Mouse (Mus musculus) erythroblast, embryonic 14.5 days (primary cell): Measurements from ENCODE around the gene Ccdc146. TPM values are rescaled to one million over a fixed set of nuclear protein-coding genes. Genes with fewer than 3 reads are reported as not detected.

Experiments used
- H3K27me3 ChIP-seq: 2 replicates; pipeline ENCODE4 v1.6.1; 2012; ENCODE audit warnings: inconsistent platforms; ENCODE audit not compliant: control insufficient read depth
- H3K36me3 ChIP-seq: 2 replicates; pipeline ENCODE4 v1.6.1; 2012; ENCODE audit warnings: mild to moderate bottlenecking, inconsistent platforms; ENCODE audit not compliant: control insufficient read depth
- H3K4me1 ChIP-seq: 2 replicates; pipeline ENCODE4 v1.6.1; 2012; ENCODE audit warnings: inconsistent platforms; ENCODE audit not compliant: control insufficient read depth
- H3K4me3 ChIP-seq: replicated peaks from 2 replicates; pipeline ENCODE3; 2012; ENCODE audit warnings: moderate library complexity, mild to moderate bottlenecking, inconsistent platforms
- H3K9me3 ChIP-seq: 2 replicates; pipeline ENCODE4 v1.6.1; 2012; ENCODE audit warnings: low read length, inconsistent platforms, mixed read lengths; ENCODE audit not compliant: control insufficient read depth
- GATA1 ChIP-seq: IDR thresholded peaks from 2 replicates; pipeline ENCODE4 v1.6.1; 2012; ENCODE audit warnings: low read length, inconsistent platforms, mixed read lengths
- TAL1 ChIP-seq: IDR thresholded peaks from 3 replicates; pipeline ENCODE4 v1.6.1; 2012; ENCODE audit warnings: low read length, inconsistent platforms, mixed read lengths
- polyA plus RNA-seq: library from polyadenylated mRNA; stranded (reverse); fragments of >175 nt; gene quantifications from 2 replicates; pipeline ENCODE4 v1.2.3, GENCODE M21; 2012

Ccdc146 gene
- polyA plus RNA-seq, 1 experiment = not detected

DNA sequence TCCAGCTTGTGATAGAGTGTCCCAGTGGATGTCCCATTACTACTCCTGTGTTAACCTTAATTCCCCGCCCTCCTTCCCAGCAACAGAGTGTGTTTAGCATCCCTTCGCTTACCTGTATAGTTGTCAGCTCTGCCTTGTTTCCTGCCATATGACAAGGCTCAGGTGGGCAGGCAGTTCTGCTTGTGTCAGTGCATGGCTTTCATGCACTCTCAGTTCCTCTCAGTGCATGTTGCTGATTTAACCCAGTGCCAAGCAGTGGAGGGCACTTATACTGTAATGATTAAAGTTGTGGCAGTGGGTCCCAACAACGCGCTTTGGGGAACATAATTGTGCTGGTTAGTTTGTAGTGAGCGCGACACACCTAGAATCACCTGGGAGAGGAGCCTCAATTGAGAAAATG is 2.2 kb upstream of the Ccdc146 start:
- no peaks in the 10 kb centered on the region for H3K9me3 ChIP-seq
- H3K36me3 ChIP-seq = no peaks in the 10 kb centered on the region
- H3K4me3 ChIP-seq = peak overlapping the region; percentile 90
- TF ChIP-seq TAL1 (no peak), GATA1 (no peak)
- H3K4me1 ChIP-seq = peaks cover 36% of the 10 kb centered on the region
- no peaks in the 10 kb centered on the region for H3K27me3 ChIP-seq

DNA sequence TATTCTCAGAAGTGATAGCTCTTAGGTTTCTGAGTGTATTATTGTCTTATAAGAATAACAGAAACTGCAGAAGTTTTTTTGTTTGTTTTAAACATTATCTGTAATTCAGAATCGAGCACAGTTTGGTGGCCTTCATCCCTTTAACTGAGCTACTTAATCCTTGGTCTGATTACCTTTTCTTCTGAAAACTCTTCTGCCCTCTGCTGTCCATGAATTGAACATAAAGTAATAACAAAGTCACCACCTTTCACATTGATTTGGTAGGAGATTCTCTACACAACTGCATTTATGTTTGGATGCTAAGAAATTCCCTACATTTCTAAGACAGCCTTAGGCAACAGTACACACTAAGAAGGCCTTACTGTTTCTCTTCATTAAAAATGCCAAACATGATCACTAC is 3.9 kb downstream of the Ccdc146 start:
- Histone ChIP-seq H3K9me3 (no peaks in the 10 kb centered on the region), H3K4me1 (peaks cover 12% of the 10 kb centered on the region), H3K36me3 (no peaks in the 10 kb centered on the region), H3K4me3 (no peak overlapping the region), H3K27me3 (no peaks in the 10 kb centered on the region)
- TF ChIP-seq GATA1 = no peak
- TF ChIP-seq TAL1 = no peak

DNA sequence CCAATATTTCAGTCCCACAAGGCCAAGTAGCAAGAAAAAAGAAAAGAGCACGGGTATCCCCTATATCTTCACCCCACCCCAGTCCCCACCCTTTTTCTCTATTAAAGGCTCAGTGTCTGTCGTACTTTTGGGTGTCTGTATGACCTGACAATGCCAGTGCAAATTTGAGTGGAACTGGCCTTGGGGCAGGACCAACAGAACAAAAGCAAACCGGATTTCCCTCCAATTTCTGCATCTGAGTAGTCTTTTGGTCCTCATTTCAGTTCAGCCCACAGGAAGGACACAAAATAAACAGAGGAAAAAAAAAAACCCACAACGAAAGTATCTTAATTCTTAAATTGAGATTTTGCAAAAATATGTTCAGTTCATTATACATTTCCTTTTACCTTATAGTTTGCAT is 5.9 kb downstream of the Ccdc146 start:
- no peak overlapping the region for H3K4me3 ChIP-seq
- H3K36me3 ChIP-seq = no peaks in the 10 kb centered on the region
- no peaks in the 10 kb centered on the region for H3K9me3 ChIP-seq
- no peaks in the 10 kb centered on the region for H3K4me1 ChIP-seq
- TF ChIP-seq GATA1 = no peak
- no peak for TF ChIP-seq TAL1
- no peaks in the 10 kb centered on the region for H3K27me3 ChIP-seq

DNA sequence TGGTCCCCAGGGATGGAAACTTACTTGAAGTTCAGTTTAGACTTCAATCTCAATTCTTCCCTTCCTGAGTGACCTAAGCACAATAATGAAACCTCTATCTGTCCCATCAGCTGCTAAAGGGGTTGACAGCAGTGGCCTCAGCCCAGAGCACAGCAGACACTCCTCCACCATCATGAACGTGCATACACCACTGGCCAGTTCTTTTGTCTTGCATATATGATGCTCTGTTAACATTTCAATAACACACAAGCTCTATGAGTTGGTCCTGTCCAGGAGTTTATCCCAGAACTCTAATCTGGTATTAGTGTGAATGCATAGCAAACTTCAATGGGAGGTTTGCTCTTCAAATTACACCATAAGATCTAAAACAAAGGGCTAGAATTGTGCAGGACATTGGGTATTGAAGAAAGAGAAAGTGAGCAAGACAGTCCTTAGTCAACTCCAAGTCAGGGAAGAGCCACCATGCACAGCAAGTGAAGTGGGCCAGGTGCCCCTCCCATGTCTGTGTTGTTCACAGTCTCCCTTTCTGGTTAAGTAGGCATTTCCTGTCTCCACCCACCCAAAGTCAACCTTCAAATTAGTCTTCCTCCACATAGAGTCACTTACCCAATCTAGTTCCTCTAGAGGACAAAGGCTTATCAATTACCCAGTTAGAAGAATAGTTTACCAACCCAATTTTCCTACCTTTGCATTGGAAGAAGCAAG is 10.2 kb downstream of the Ccdc146 start:
- H3K4me3 ChIP-seq = no peak overlapping the region
- no peaks in the 10 kb centered on the region for H3K27me3 ChIP-seq
- TF ChIP-seq TAL1 = no peak
- H3K4me1 ChIP-seq = no peaks in the 10 kb centered on the region
- no peaks in the 10 kb centered on the region for H3K9me3 ChIP-seq
- H3K36me3 ChIP-seq = no peaks in the 10 kb centered on the region

DNA sequence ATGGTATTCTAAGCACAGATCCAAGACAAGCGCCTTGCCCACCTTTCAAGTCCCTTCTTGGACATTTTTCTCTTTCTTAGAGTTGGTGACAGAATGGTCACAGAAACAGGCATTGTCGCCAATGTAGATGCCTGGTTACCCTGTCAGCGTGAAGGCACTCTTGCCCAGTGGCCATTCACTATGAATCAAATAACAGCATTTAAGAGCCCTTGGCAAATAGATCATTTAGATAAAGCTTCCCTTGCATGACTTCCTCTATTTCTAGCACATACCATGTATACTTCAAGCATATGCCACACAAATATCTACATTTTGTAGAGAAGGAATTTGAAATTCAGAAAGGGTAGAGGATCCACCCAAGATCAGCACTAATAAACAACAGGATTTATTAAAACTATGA is 11.2 kb downstream of the Ccdc146 start:
- no peak for TF ChIP-seq GATA1
- no peak for TF ChIP-seq TAL1
- H3K27me3 ChIP-seq = no peaks in the 10 kb centered on the region
- no peak overlapping the region for H3K4me3 ChIP-seq
- H3K4me1 ChIP-seq = no peaks in the 10 kb centered on the region
- H3K9me3 ChIP-seq = no peaks in the 10 kb centered on the region
- H3K36me3 ChIP-seq = no peaks in the 10 kb centered on the region

DNA sequence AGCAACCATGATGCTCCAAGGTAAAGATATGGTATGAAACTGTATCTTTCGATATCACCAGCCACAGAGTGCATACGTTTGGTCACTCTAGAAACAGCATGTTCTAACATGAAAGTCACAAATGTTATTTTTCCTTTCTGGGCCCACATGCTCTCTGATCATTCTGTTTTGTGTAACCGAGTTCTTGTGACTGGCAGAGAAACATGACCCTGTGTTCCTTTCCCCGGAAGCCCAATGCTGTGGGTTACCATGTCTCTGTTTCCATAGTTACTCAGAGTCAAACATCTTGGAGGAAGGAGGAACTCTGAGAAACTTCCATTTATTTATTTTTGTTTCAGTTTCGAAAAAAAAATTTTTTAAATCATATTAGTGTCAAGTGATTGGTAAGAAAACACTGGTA is 12.4 kb downstream of the Ccdc146 start:
- Histone ChIP-seq H3K9me3 (no peaks in the 10 kb centered on the region), H3K4me1 (no peaks in the 10 kb centered on the region), H3K36me3 (no peaks in the 10 kb centered on the region), H3K4me3 (no peak overlapping the region), H3K27me3 (no peaks in the 10 kb centered on the region)
- TF ChIP-seq GATA1 (no peak), TAL1 (no peak)

DNA sequence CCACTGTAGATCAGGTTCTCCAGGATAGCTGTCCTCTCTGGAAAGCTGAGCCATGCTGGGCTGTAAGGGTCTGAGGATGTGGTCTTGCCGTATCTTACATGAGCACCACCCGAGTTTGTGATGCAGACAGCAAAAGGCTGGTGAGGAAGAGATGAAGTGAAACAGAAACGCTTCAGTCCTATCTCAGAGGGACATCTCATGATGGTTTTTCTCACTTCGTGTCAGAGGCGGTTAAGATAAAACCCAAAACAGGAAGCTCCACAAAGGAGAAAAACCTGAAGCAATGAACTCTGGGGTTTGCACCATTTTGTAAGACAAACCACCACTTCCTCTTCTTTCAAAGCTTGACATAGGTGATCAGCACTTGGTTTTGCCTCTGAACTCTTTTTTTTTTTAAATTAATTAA is 13.2 kb downstream of the Ccdc146 start:
- Histone ChIP-seq H3K4me1 (no peaks in the 10 kb centered on the region), H3K4me3 (no peak overlapping the region)
- no peak for TF ChIP-seq TAL1

DNA sequence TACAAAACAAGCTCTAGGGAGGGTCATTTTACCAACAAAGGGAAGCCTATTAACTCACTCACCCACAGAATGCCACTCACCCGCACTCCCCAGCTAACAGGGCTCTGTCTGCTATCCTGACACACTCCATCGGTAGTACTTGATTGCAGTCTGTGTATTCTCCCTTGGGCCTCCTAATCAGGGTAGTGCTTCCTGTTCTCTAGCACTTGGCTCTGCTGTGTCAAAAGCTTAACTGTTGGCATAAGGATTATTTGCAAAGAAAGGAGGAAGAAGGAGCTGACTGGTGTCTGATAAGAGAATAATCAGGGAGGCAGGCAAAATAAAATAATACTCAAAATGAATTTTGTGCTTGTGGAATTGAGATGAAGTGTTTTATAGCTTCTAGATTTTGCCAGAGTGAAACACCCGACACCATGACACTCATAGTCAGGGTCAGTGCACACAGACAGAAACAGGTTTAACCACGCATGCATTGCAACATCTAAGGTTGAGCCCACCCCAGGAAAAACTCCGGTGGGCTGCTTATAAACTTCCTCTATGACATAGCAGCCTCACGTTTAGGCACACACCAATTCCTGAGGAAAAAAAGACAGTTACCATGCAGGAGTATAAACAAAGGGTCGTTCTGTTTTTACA is 29.2 kb downstream of the Ccdc146 start:
- H3K27me3 ChIP-seq = no peaks in the 10 kb centered on the region
- TF ChIP-seq GATA1 (no peak), TAL1 (no peak)
- no peaks in the 10 kb centered on the region for H3K9me3 ChIP-seq
- H3K4me1 ChIP-seq = no peaks in the 10 kb centered on the region
- no peaks in the 10 kb centered on the region for H3K36me3 ChIP-seq
- no peak overlapping the region for H3K4me3 ChIP-seq

More for the DNA sequence above, 13.2 kb downstream of the Ccdc146 start:
- H3K36me3 ChIP-seq = no peaks in the 10 kb centered on the region
- H3K9me3 ChIP-seq = no peaks in the 10 kb centered on the region
- H3K27me3 ChIP-seq = no peaks in the 10 kb centered on the region

DNA sequence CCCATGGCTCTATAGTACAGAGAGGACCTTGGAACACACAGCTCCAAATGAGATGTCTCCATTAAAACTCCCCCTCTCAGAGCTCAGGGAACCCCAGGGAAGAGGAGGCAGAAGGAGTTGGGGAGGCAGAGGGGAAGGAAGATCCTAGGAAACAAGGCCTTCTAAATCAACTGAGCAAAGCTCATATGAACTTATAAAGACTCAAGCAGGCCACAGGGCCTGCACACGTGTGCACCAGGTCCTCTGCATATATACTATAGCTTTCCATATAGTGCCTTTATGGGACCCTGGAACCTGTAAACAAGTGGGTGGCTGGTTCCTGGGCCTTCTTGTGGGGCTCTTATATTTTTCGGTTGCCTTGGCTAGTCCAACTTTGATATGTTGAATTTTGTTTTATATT is 29.9 kb downstream of the Ccdc146 start:
- H3K4me3 ChIP-seq = no peak overlapping the region
- no peaks in the 10 kb centered on the region for H3K27me3 ChIP-seq
- no peaks in the 10 kb centered on the region for H3K4me1 ChIP-seq
- TF ChIP-seq TAL1 (no peak), GATA1 (no peak)
- no peaks in the 10 kb centered on the region for H3K9me3 ChIP-seq
- no peaks in the 10 kb centered on the region for H3K36me3 ChIP-seq
